Mouse (Mus musculus) E14TG2a.4 (cell line): ENCODE results near the gene Ei24.

Experiments
- H3K27me3 ChIP-seq: 2 replicates; pipeline ENCODE4 v1.6.1; 2014; ENCODE audit warnings: low read length, control low read depth; ENCODE audit not compliant: insufficient read depth
- H3K36me3 ChIP-seq: 2 replicates; pipeline ENCODE4 v1.6.1; 2014; ENCODE audit warnings: low read length, control low read depth; ENCODE audit not compliant: insufficient read depth
- H3K4me1 ChIP-seq: replicated peaks from 2 replicates; pipeline ENCODE4 v1.6.1; 2014; ENCODE audit warnings: low read depth, low read length, control low read depth
- H3K4me3 ChIP-seq: replicated peaks from 2 replicates; pipeline ENCODE4 v1.5.1; 2014; ENCODE audit warnings: mild to moderate bottlenecking, low read length
- H3K9me3 ChIP-seq: 2 replicates; pipeline ENCODE4 v1.6.1; 2014; ENCODE audit warnings: low read length, control low read depth
- CTCF ChIP-seq: conservative IDR thresholded peaks from 2 replicates; pipeline ENCODE4 v1.5.1; 2014; ENCODE audit warnings: low read length
- NANOG ChIP-seq: IDR thresholded peaks from 2 replicates; pipeline ENCODE4 v1.6.1; 2014; ENCODE audit warnings: borderline replicate concordance, low read length, mixed read lengths
- POU5F1 ChIP-seq: IDR thresholded peaks from 2 replicates; pipeline ENCODE4 v1.6.1; 2014; ENCODE audit warnings: low read length, borderline replicate concordance

Gene Ei24

DNA sequence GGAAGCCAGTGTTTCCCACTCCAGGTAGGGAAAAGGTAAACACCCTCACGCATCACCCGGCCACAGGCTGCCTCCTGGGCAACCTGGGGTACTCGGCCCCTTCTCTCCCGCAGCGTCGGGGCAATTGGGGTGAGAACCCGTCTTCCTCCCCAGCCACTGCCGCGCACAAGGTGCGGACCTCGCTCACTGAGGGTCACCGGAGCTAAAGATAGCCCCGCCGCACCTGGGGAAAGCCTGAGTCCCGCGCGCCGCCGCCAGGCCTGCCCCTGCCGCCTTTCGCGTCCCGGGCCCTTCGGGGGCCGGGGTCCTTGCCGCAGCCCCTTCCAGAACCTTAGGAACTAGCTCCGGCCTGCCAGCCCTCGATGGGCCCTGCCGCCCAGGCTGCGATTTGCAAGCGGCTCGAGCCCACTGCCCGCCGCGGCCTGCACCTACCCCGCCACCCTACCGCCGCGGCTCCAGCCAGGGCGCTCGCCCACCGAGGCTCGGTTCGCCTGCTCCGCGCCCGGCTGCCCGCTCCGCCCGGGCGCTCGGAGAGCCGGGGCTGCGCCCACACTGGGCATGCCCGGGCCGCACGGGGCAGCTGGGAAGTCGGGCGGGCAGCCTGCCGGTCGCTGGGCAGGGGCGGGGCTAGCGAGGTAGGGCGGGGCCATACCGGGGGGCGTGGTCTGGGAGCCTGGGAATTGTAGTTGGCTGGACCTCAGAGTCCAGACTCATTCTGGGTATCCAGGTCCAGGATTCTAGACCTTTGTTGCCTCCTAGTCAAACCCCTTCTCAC lies at the start of gene Ei24:
Ei24 (minus strand) TSS at position 613 of the 775 bp plus-strand sequence.
- H3K9me3 ChIP-seq = no peaks in the 10 kb centered on the region

DNA sequence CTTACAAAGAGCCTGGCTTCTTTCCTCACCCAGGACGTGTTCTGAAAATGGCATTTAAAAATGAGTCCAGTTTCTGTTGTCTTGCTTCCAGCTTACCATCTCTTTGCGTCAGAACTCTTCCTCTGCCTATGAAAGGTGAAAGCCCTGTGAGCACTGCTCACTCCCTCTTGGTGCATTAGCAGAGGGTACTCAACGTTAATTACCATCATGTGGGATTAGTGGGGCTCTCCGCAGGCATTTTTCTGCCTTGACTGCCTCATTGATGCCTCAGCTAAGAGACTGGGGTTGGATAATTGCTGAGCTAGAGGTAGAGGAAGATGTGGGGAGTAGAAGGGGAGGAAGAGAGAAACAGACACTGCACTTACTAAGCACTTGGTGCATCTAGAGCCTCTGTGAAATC lies 49.2 kb upstream of the Ei24 start:
- TF ChIP-seq NANOG (no peak), POU5F1 (no peak), CTCF (no peak)
- Histone ChIP-seq H3K27me3 (no peaks in the 10 kb centered on the region), H3K36me3 (no peaks in the 10 kb centered on the region), H3K4me1 (peaks cover 7% of the 10 kb centered on the region), H3K9me3 (no peaks in the 10 kb centered on the region), H3K4me3 (no peak overlapping the region)

More for the DNA sequence above, at the start of gene Ei24:
- peaks cover 85% of the 10 kb centered on the region for H3K4me1 ChIP-seq
- H3K27me3 ChIP-seq = no peaks in the 10 kb centered on the region
- TF ChIP-seq CTCF (no peak), NANOG (no peak), POU5F1 (no peak)
- H3K36me3 ChIP-seq = peaks cover 19% of the 10 kb centered on the region
- H3K4me3 ChIP-seq = peak within 1 kb of the TSS; percentile 97

DNA sequence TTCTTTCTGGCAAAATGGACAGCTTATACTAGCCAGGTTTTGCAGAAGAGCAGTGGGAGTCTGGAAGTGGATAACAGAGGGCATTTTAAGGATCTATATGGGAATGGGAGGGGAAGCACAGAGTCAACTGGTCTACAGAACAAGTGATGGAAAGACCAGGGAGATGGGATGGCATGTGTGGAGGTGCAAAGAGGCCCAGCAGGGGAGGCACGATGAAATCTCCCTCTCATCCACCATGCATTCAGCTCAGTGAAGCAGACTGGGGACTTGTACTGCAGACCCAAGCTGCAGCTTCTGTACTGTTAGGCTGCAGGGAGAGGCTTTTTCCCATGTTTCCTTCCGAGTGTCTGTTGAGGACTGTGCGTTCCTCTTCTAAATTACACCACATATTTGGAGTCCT lies 36.7 kb upstream of the Ei24 start:
- Histone ChIP-seq H3K4me3 (no peak overlapping the region), H3K9me3 (no peaks in the 10 kb centered on the region)
- TF ChIP-seq CTCF = no peak
- TF ChIP-seq NANOG = no peak
- no peak for TF ChIP-seq POU5F1

DNA sequence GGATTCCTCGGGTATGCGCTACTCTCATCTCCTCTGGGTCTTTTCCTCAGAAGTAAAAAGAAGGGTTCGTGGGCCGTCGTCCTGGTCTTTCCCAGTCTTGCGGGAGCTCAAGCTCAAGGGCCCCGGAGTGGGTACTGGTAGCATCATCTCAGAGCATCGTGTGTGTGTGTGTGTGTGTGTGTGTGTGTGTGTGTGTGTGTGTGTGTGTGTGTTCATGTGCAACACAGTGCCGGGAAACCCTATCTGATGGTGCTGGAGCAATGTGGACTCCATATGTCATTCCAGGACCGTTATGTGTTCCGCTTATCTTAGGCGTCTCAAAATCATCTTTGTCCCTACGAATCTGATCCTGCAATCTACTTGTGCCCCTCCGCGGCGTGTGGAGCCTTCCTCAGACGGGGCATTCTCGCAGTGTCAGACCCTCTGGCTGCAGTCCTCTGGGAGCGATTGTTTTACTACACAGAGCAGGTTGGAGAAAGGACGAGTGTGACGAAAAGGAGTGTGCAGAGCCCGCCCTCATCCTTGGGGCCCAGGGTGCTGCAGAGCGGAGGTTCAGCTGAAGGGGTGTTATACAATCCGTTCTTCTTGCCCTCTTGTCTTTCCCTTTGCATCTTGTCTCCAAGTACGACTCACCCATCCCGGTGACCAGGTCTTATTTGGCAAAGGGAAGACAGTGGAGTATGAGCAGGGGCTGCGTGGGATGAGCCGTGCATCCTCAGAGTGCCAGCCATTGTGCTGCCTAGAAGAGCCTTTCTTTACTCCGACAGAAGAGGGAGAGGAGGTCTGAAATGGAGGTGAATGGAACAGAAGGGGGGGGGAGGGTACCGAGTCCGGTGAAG lies 36.1 kb upstream of the Ei24 start:
- no peak for TF ChIP-seq CTCF
- no peak for TF ChIP-seq POU5F1
- TF ChIP-seq NANOG = no peak

More for the DNA sequence above, 36.7 kb upstream of the Ei24 start:
- Histone ChIP-seq H3K27me3 (peaks cover 34% of the 10 kb centered on the region), H3K36me3 (no peaks in the 10 kb centered on the region), H3K4me1 (peaks cover 22% of the 10 kb centered on the region)

GRCm38 (mm10) chr9:36832529-36832928 lies 35.3 kb upstream of the Ei24 start:
- peaks cover 39% of the 10 kb centered on the region for H3K27me3 ChIP-seq
- H3K36me3 ChIP-seq = no peaks in the 10 kb centered on the region
- H3K4me1 ChIP-seq = peaks cover 22% of the 10 kb centered on the region
- H3K4me3 ChIP-seq = peak overlapping the region; percentile 70
- no peak for TF ChIP-seq NANOG
- no peak for TF ChIP-seq CTCF
- no peak for TF ChIP-seq POU5F1
- H3K9me3 ChIP-seq = no peaks in the 10 kb centered on the region

More for the DNA sequence above, 36.1 kb upstream of the Ei24 start:
- Histone ChIP-seq H3K27me3 (peaks cover 37% of the 10 kb centered on the region), H3K4me1 (peaks cover 22% of the 10 kb centered on the region), H3K4me3 (peak overlapping the region; percentile 70), H3K36me3 (no peaks in the 10 kb centered on the region), H3K9me3 (no peaks in the 10 kb centered on the region)

DNA sequence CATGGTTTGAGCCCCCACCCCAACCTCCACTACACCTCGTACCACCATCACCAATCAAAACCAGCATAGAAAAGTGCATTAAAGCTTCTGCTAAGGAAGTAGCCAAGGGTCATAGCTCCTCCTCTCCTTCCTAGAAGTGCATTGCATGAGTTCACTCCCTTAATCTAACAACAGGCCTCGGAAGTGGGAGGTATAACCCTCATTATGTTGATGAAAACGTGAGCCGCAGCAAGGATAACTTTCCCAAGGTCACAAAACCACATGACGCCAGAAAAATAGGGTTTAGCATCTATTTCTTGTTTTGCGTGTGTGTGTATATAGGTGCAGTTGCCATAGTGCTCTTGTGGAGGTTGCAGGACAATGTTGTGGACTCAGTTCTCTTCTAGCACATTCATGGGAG lies 34.2 kb upstream of the Ei24 start:
- H3K36me3 ChIP-seq = no peaks in the 10 kb centered on the region
- H3K4me3 ChIP-seq = no peak overlapping the region
- TF ChIP-seq CTCF (no peak), NANOG (no peak), POU5F1 (no peak)
- H3K4me1 ChIP-seq = peaks cover 22% of the 10 kb centered on the region
- H3K27me3 ChIP-seq = peaks cover 39% of the 10 kb centered on the region
- no peaks in the 10 kb centered on the region for H3K9me3 ChIP-seq

DNA sequence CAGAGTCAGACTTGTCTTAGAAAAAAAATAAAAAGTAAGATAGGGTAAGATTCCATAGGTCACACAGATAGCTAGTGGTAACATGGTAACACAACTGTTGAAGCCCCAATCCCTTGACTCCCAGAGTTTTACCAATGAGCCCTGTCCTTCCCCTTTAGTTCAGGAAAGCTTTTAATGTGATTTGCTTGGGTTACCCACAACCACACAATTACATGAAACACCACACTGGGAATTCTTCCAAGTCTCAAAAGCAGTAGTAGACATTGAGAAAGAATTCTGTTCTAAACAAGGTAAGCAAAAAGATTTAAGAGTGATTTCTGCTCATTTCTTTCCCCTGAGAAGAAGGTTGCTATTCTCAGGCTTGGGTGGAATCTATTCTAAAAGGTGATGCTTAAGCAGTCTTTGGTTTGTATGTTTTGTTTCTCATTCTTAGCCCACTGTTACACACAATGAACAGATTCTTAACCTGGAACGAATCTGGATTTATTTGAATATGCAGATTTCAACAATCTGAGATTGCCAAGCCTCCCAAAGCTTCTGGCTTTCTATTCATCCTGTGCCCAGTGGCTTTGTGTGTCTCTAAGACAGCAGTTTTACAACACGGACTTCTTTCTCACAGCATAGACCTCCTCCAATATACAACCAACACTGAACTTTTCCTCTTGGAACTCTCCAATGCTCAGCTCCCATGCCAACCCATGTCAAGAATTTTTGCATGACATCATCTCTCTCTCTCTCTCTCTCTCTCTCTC lies 29.6 kb upstream of the Ei24 start:
- Histone ChIP-seq H3K4me1 (peaks cover 20% of the 10 kb centered on the region), H3K9me3 (no peaks in the 10 kb centered on the region), H3K36me3 (no peaks in the 10 kb centered on the region), H3K27me3 (peaks cover 7% of the 10 kb centered on the region; the same call in 1 of the 2 replicates), H3K4me3 (no peak overlapping the region)
- TF ChIP-seq NANOG (no peak), CTCF (no peak), POU5F1 (no peak)

GRCm38 (mm10) chr9:36822024-36822423 lies 24.8 kb upstream of the Ei24 start:
- Histone ChIP-seq H3K27me3 (no peaks in the 10 kb centered on the region), H3K36me3 (no peaks in the 10 kb centered on the region), H3K9me3 (no peaks in the 10 kb centered on the region), H3K4me3 (peak overlapping the region; percentile 50; the same call in 1 of the 2 replicates), H3K4me1 (peaks cover 41% of the 10 kb centered on the region)
- TF ChIP-seq POU5F1 (no peak), NANOG (no peak), CTCF (no peak)
